Mouse (Mus musculus) ES-CJ7 (cell line): ENCODE measurements around the gene Srm.

Source experiments
- DNase-seq: peaks from one replicate; pipeline ENCODE4 v3.0.0; 2011; ENCODE audit warnings: low read depth, low spot score

Gene Srm

GRCm38 (mm10) chr4:148633395-148634061, 42.2 kb downstream of the Srm start:
- no peak for DNase-seq

- no peak for DNase-seq
Measured at GRCm38 (mm10) chr4:148635309-148635708, 44.0 kb downstream of the Srm start.

- no peak for DNase-seq
Measured at GRCm38 (mm10) chr4:148638302-148638701, 47.0 kb downstream of the Srm start.

- no peak for DNase-seq
Measured at GRCm38 (mm10) chr4:148639455-148639854, 48.2 kb downstream of the Srm start.

- no peak for DNase-seq
Measured at GRCm38 (mm10) chr4:148641121-148641520, 49.8 kb downstream of the Srm start.

GRCm38 (mm10) chr4:148643291-148644156, 52.2 kb downstream of the Srm start, which contains the start of gene Gm572:
Gm572 (plus strand) TSS chr4:148643317.
- no peak for DNase-seq

- DNase-seq = peak; percentile 88
Measured at GRCm38 (mm10) chr4:148644157-148644511, 52.8 kb downstream of the Srm start.
